Mouse (Mus musculus) bone marrow macrophage, adult 2 months (primary cell): ENCODE measurements around the gene Zup1.
"Not testable (repeated sequence)": the region's sequence is repeated elsewhere in the genome, so short reads cannot be mapped to it uniquely, and the experiment has no call there.

Experiments used
- CTCF ChIP-seq: IDR thresholded peaks from 2 replicates; pipeline ENCODE4 v1.5.1; 2012; ENCODE audit warnings: low read depth, mild to moderate bottlenecking, low read length, moderate library complexity
- POLR2A ChIP-seq: IDR thresholded peaks from 2 replicates; pipeline ENCODE4 v1.6.1; 2012; ENCODE audit warnings: mild to moderate bottlenecking, low read depth, low read length, borderline replicate concordance

DNA sequence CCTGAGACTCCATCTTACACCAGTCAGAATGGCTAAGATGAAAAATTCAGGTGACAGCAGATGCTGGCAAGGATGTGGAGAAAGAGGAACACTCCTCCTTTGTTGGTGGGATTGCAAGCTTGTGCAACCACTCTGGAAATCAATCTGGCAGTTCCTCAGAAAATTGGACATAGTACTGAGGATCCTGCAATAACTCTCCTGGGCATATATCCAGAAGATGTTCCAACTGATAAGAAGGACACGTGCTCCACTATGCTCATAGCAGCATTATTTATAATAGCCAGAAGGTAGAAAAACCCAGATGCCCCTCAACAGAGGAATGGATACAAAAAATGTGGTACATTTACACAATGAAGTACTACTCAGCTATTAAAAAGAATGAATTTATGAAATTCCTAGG, 49.5 kb downstream of the Zup1 start:
- TF ChIP-seq POLR2A, CTCF: not testable (repeated sequence)
